Mouse (Mus musculus) liver, adult 2 months (tissue): Measurements from ENCODE around the gene Palld.

Experiments
- CTCF ChIP-seq: fragments of 200-500 bp; IDR thresholded peaks from 2 replicates; pipeline ENCODE4 v1.5.1; 2011; ENCODE audit warnings: low read depth, low read length, control low read depth
- POLR2A ChIP-seq: fragments of 200-500 bp; IDR thresholded peaks from 2 replicates; pipeline ENCODE4 v1.6.1; 2011; ENCODE audit warnings: low read length, control low read depth; ENCODE audit not compliant: insufficient read depth; ENCODE audit errors: extremely low read depth

DNA sequence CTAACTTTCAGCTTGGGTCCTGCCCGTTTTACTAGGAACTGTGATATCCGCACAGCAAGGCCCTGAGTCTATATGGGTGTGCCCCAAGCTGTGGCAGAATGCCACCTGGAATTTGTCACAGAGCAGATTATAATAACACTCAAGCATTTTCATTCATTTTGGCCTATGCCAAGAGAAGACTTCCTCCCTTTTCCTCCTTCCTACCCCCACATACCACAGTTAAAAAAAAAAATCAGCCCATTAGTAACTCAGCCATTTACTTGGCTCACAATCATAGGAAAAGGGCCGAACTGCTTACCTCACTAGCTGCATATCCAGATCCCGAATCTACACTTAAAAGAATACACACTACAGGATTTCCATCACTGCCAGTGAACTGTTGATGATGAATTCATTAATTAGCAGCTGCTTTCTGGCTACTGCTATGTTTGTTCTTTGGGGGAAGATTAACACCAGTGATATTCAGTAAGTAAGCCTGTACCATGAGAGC lies 260.1 kb downstream of the Palld start:
- no peak for TF ChIP-seq CTCF
- no peak for TF ChIP-seq POLR2A
